Mouse (Mus musculus) urinary bladder, postnatal 0 days (tissue): Measurements from ENCODE around the gene Scoc. TPM values are rescaled to one million over a fixed set of nuclear protein-coding genes. Genes with fewer than 3 reads are reported as not detected.

Experiments
- polyA plus RNA-seq: library from polyadenylated mRNA; unstranded; fragments of >200 nt; fragmentation: Nextera tagmentation; extraction: Ambion mirVana; gene quantifications from 2 replicates; pipeline ENCODE4 v1.2.1, GENCODE M21; 2015

The Scoc gene
- 57.3 and 74.5 TPM in 2 replicates for polyA plus RNA-seq

DNA sequence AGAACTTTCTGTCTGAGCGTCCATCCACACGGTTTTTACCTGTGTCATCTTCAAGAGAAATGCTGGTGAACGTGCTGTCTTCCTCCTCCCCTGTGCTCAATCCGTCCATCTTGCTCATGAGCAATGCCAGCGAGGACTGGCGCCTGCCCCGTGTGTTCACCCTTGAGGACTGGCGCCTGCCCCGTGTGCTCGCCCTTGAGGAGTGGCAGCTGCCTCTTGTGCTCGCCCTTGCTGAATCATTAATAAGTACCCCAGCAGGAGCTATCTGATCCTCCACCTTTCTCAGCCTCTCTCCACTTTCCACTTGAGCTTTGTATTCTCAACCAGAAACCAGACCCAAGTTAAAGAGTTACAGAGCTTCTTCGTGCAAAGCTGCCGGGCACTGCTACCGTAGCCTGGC, at the start of gene Scoc:
Gene Scoc (minus strand): TSS at position 170 of the 400 bp plus-strand sequence.

DNA sequence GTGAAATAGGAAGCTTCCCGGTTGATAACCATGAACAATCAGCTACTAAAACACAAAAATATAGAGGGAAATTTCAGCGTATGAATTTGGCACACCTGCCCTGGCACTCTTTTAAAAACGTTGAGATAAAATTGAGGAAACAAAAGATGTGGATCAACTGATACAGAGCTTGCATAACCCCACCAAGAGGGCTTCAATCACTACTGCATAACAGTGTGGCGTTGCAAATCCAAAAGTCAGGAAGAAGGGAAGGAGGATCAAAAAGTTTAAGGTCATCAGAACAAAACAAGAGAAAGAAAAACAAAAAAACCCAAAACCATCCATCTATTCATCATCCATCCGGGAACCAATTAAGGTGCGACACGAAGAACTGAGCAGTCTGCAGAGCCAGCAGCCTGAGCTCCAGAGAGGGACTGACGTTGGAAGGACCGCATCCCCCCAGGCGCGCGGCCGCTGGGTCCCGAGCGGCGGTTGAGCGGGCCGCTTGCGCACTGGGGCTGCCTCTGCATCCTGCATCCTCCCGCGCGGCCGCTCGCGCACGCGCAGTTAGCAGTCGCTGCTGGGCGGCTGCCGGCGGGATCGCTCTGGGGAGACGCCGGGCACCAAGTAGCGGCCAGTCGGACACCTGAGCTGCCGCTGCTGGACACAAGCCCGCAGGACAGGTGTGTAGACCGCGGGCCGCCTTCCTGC, 68.7 kb downstream of the Scoc start, which contains the start of gene Clgn:
Gene Clgn (plus strand): TSS at position 552 of the 690 bp plus-strand sequence.

Other genes with a start within 250 kb of the Scoc start
- not detected in 2 replicates for gene Ucp1, start 168.0 kb downstream of the Scoc start, polyA plus RNA-seq
- gene Elmod2, start 125.9 kb downstream of the Scoc start, polyA plus RNA-seq: 5.8 and 6.0 TPM in 2 replicates
- not detected in 2 replicates for gene Mgat4d, start 109.9 kb downstream of the Scoc start, polyA plus RNA-seq
- gene Clgn, start 68.5 kb downstream of the Scoc start, polyA plus RNA-seq: not detected in 2 replicates
- not detected in 2 replicates for gene Olfr370, start 77.4 kb upstream of the Scoc start, polyA plus RNA-seq
- gene Ndufb7, start 108.3 kb upstream of the Scoc start, polyA plus RNA-seq: 311 and 318 TPM in 2 replicates
- 299 and 319 TPM in 2 replicates for gene Tecr, start 149.6 kb upstream of the Scoc start, polyA plus RNA-seq
- gene Dnajb1, start 149.8 kb upstream of the Scoc start, polyA plus RNA-seq: 34.3 and 39.1 TPM in 2 replicates
- gene Gipc1, start 194.3 kb upstream of the Scoc start, polyA plus RNA-seq: 164 and 171 TPM in 2 replicates
- 1.9 TPM in 2 replicates for gene Ptger1, start 208.3 kb upstream of the Scoc start, polyA plus RNA-seq
- 18.8 and 19.6 TPM in 2 replicates for gene Pkn1, start 240.8 kb upstream of the Scoc start, polyA plus RNA-seq